Mouse (Mus musculus): ENCODE measurements around the gene Tmem200b.

Gene Tmem200b

GRCm38 (mm10) chr4:131950657-131951056, 29.1 kb downstream of the Tmem200b start:
- DNase-seq (ENCODE audit: low read depth, low spot score): no peak

- no peak for DNase-seq (ENCODE audit: low read depth, low spot score)
Observed at GRCm38 (mm10) chr4:131957161-131957560, 35.6 kb downstream of the Tmem200b start.

- DNase-seq (ENCODE audit: low read depth, low spot score): no peak
Observed at GRCm38 (mm10) chr4:131968873-131969272, 47.3 kb downstream of the Tmem200b start.

- no peak for DNase-seq (ENCODE audit: low read depth, low spot score)
Observed at GRCm38 (mm10) chr4:131970244-131970853, 48.8 kb downstream of the Tmem200b start.
